Mouse (Mus musculus) midbrain, embryonic 15.5 days (tissue): ENCODE measurements around the gene Atg13. TPM values are rescaled to one million over a fixed set of nuclear protein-coding genes. Genes with fewer than 3 reads are reported as not detected.

ENCODE experiments used
- ATAC-seq: fragments of 200-750 bp; cut with Nextera tagmentation; replicated peaks from 2 replicates; pipeline ENCODE4 v1.8.0; 2017; ENCODE audit warnings: moderate TSS enrichment
- H3K27ac ChIP-seq: fragments of 300-500 bp; sonication (generic); 2 replicates; pipeline ENCODE4 v1.5.1; 2015; ENCODE audit warnings: mild to moderate bottlenecking, inconsistent platforms
- H3K27me3 ChIP-seq: fragments of 300-500 bp; sonication (generic); replicated peaks from 2 replicates; pipeline ENCODE4 v1.6.1; 2015; ENCODE audit warnings: inconsistent platforms
- H3K36me3 ChIP-seq: fragments of 300-500 bp; sonication (generic); replicated peaks from 2 replicates; pipeline ENCODE4 v1.6.1; 2015; ENCODE audit warnings: inconsistent platforms
- H3K4me1 ChIP-seq: fragments of 300-500 bp; sonication (generic); 2 replicates; pipeline ENCODE4 v1.6.1; 2015; ENCODE audit warnings: inconsistent platforms
- H3K4me2 ChIP-seq: fragments of 300-500 bp; sonication (generic); 2 replicates; pipeline ENCODE4 v1.6.1; 2015; ENCODE audit warnings: inconsistent platforms, mild to moderate bottlenecking, moderate library complexity
- H3K4me3 ChIP-seq: fragments of 300-500 bp; sonication (generic); 2 replicates; pipeline ENCODE4 v1.5.1; 2015; ENCODE audit warnings: mild to moderate bottlenecking, inconsistent platforms
- H3K9ac ChIP-seq: fragments of 300-500 bp; sonication (generic); 2 replicates; pipeline ENCODE4 v1.6.1; 2015; ENCODE audit warnings: mild to moderate bottlenecking, inconsistent platforms
- H3K9me3 ChIP-seq: fragments of 300-500 bp; sonication (generic); 2 replicates; pipeline ENCODE4 v1.6.1; 2016; ENCODE audit warnings: inconsistent platforms
- WGBS: fragments of 180-500 bp; shearing (Covaris S2); methylation state at CpG from one replicate; pipeline ENCODE4 v1.1.7; 2015; ENCODE audit warnings: mixed read lengths; 5-methylcytosine and 5-hydroxymethylcytosine counted together
- polyA plus RNA-seq: library from polyadenylated mRNA; unstranded; fragments of >200 nt; fragmentation: Nextera tagmentation; extraction: Ambion mirVana; gene quantifications from 2 replicates; pipeline ENCODE4 v1.2.1, GENCODE M21; 2015

The Atg13 gene
- polyA plus RNA-seq, 1 experiment from 2014 or later = 41.1 TPM

DNA sequence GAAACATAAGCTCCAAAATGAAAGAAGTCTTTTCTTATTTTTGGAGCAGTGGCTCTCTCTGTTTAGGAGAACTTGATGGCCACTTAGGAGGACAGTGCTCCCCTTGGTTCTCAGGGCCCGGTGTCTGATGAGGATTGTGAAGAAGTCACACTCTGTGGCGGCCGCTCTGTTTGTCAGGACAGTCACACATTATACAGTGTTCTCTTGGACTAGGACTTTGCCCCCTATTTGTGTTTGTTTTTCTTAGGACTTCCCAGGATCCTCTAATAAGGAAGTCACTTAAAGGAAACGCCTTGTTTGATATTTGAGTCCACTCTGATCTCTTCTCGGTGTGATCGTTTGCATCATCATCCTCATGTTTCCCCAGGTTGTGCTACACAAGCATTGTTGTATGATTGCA lies 7.9 kb upstream of the Atg13 start:
- Histone ChIP-seq H3K9me3 (no peaks in the 10 kb centered on the region), H3K4me3 (no peak overlapping the region), H3K27me3 (no peaks in the 10 kb centered on the region), H3K36me3 (no peaks in the 10 kb centered on the region; the same call in 1 of the 2 replicates), H3K4me2 (no peak overlapping the region), H3K4me1 (peaks cover 6% of the 10 kb centered on the region), H3K27ac (no peak overlapping the region), H3K9ac (no peak overlapping the region)
- ATAC-seq = no peak
- 90% methylated on average over 6 of the region's 6 CpGs for WGBS

DNA sequence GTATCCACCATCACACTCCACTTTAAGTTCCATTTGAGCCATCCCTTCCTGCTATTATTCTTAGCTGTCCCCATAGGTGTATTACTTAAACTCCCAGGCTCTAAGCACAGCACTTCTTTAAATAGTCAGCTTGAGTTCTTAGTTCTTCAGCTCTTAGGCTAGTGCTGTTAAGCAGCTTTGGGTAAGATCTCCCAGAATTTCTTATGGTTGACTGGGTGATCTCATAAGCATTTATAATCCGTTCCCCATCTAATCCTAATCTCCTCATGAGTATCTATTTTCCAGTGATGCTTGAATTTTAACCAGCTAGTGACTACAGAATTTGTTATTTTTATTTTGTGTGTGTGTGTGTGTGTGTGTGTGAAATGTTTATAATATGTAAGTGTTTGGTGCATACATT lies 4.5 kb upstream of the Atg13 start:
- WGBS = 59% methylated on average over 1 of the region's 1 CpGs
- H3K4me2 ChIP-seq = no peak overlapping the region
- no peak overlapping the region for H3K27ac ChIP-seq
- ATAC-seq = no peak
- no peaks in the 10 kb centered on the region for H3K27me3 ChIP-seq
- no peaks in the 10 kb centered on the region for H3K36me3 ChIP-seq
- no peak overlapping the region for H3K4me3 ChIP-seq
- no peak overlapping the region for H3K9ac ChIP-seq
- H3K4me1 ChIP-seq = peaks cover 22% of the 10 kb centered on the region
- H3K9me3 ChIP-seq = no peaks in the 10 kb centered on the region

DNA sequence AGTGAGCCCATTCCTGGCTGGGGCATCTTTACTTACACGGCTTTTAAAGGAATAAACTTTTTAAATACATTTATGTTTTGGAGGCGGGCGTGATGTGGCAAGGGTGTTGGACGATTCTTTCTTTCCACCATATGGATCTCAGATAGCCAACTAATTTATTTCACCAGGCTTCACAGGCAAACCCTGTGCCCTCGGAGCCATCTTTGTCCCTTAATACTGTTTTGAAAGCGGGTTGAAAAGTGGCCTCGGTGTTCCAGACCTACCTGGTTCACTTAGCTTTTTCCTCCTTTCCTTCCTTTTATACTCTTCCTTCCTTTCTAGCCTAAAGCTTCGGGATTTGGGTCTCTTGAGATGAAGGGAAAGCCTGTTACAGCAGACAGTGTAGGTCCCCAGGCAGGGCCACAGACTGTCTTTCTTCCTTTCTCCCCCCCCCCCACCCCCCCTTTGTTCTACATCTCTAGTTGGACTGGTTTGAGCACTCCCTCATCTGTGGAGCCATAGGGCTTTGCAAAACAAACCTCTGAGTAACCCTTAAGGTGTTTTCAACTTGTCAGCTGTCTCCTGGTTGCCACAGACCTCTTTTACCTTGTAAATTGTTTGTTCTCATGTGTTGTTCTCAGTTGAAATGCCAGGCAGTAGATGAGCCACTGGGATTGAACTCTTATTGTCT lies 1.0 kb upstream of the Atg13 start:
- Histone ChIP-seq H3K4me2 (peak overlapping the region; percentile 85), H3K27ac (peak overlapping the region; percentile 84), H3K9ac (peak overlapping the region; percentile 57), H3K9me3 (no peaks in the 10 kb centered on the region), H3K4me1 (peaks cover 35% of the 10 kb centered on the region), H3K27me3 (no peaks in the 10 kb centered on the region), H3K4me3 (peak overlapping the region; percentile 82), H3K36me3 (no peaks in the 10 kb centered on the region)
- ATAC-seq = 0 out of 2 replicates have a peak, but pooled peaks have one; percentile 5
- WGBS = 4% methylated on average over 8 of the region's 8 CpGs

DNA sequence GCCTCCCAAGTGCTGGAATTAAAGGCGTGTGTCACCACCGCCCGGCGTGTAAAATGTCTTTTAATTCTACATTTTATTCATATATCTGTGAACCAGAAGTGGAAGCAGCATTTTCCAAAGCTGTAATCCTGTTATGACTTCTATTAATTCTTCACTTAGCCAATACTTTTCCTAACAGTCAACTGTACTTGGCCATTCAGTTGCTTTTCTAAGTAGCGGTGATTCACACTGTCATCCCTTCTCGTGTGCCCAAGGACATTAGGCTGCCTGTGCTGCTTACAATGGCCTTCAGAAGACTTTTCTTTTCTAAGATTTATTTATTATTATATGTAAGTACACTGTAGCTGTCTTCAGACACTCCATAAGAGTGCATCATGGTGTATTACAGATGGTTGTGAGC lies 2.0 kb downstream of the Atg13 start:
- H3K4me3 ChIP-seq = no peak overlapping the region
- H3K4me2 ChIP-seq = no peak overlapping the region
- H3K27ac ChIP-seq = no peak overlapping the region
- WGBS = 97% methylated on average over 6 of the region's 6 CpGs
- H3K9me3 ChIP-seq = no peaks in the 10 kb centered on the region
- no peak overlapping the region for H3K9ac ChIP-seq
- no peaks in the 10 kb centered on the region for H3K27me3 ChIP-seq
- ATAC-seq = no peak
- H3K4me1 ChIP-seq = peaks cover 29% of the 10 kb centered on the region
- no peaks in the 10 kb centered on the region for H3K36me3 ChIP-seq

DNA sequence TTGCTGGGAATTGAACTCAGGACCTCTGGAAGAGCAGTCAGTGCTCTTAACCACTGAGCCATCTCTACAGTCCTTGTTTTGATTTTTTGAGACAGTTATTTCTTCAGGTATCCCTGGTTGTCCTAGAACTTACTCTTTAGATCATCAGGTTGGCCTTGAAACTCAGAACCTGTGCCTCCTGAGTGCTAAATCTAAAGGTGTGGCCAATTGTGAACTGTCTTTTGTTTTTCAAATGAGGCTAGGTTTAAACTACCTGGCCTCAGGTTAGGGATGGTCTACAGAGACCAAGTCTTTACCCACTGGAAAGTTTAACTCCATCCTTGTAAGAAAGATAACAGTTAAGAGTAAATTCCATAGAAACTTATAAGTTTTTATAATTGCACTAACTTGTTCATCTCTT lies 3.9 kb downstream of the Atg13 start:
- no peak for ATAC-seq
- Histone ChIP-seq H3K27me3 (no peaks in the 10 kb centered on the region), H3K4me2 (no peak overlapping the region), H3K4me3 (no peak overlapping the region), H3K36me3 (no peaks in the 10 kb centered on the region), H3K9me3 (no peaks in the 10 kb centered on the region), H3K9ac (no peak overlapping the region), H3K4me1 (peaks cover 18% of the 10 kb centered on the region), H3K27ac (no peak overlapping the region)

DNA sequence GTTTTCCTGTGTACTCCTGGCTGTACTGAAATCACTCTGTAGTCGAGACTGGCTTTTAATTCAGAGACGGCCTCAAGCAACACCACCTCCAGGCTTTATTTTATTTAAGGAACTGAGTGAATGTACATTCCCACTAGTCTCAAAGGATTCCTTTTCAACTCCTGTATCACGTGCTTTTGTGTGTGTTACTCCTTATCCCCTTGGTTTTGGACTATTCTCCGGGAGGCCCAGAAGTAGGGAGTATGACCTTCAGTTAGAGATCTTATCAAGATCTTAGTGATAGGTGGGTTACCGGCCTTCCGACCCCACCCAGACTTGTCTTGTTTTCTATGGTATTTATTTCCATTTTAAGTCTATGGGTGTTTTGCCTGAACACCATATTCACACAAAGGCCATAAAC lies 4.6 kb downstream of the Atg13 start:
- 87% methylated on average over 6 of the region's 6 CpGs for WGBS
- Histone ChIP-seq H3K4me2 (no peak overlapping the region), H3K4me1 (peaks cover 15% of the 10 kb centered on the region), H3K36me3 (no peaks in the 10 kb centered on the region), H3K9me3 (no peaks in the 10 kb centered on the region), H3K27ac (no peak overlapping the region), H3K9ac (no peak overlapping the region), H3K27me3 (no peaks in the 10 kb centered on the region), H3K4me3 (no peak overlapping the region)
- ATAC-seq = no peak

DNA sequence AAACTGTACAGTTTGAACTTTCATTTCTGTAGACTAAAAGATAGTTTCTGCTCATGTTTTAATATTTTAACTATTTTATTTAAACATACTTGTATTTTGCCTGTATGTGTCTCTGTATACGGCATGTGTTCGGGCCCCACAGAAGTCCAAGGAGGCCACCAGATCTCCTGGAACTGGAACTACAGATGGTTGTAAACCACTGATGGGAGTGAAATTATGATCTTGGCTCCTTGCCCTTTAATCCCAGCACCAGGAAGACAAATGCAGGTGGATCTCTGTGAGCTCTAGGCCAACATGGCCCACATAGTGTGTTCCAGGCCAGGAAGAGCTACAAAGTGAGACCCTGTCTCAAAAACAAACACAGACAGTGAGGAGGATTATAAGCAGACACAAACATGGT lies 9.0 kb downstream of the Atg13 start:
- no peak overlapping the region for H3K4me3 ChIP-seq
- no peak overlapping the region for H3K4me2 ChIP-seq
- H3K27me3 ChIP-seq = no peaks in the 10 kb centered on the region
- H3K4me1 ChIP-seq = no peaks in the 10 kb centered on the region
- H3K9ac ChIP-seq = no peak overlapping the region
- ATAC-seq = no peak
- H3K36me3 ChIP-seq = no peaks in the 10 kb centered on the region
- H3K9me3 ChIP-seq = no peaks in the 10 kb centered on the region
- 95% methylated on average over 2 of the region's 2 CpGs for WGBS
- H3K27ac ChIP-seq = no peak overlapping the region

DNA sequence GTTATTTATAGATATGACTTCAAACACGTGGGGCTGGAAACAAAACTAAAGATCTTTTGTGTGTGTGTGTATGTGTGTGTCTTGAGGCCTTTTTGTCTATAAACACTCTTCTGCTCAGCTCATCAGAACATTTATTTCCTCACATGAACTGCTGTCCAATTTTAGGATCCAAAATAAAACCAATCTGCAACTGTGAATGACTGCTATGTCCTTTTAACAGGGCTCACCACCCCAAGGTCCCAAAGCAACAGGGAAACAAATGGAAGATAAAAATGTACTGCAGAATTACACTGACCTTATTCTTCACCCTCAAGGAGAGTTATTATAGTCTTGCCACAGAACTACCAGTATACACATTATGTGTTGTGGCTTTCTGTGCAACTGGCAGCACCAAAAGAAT lies 11.2 kb downstream of the Atg13 start:
- no peaks in the 10 kb centered on the region for H3K27me3 ChIP-seq
- no peak overlapping the region for H3K9ac ChIP-seq
- H3K27ac ChIP-seq = no peak overlapping the region
- H3K9me3 ChIP-seq = no peaks in the 10 kb centered on the region
- no peaks in the 10 kb centered on the region for H3K4me1 ChIP-seq
- H3K4me2 ChIP-seq = no peak overlapping the region
- no peak overlapping the region for H3K4me3 ChIP-seq
- no peak for ATAC-seq
- H3K36me3 ChIP-seq = no peaks in the 10 kb centered on the region
- WGBS = 91% methylated on average over 1 of the region's 1 CpGs

DNA sequence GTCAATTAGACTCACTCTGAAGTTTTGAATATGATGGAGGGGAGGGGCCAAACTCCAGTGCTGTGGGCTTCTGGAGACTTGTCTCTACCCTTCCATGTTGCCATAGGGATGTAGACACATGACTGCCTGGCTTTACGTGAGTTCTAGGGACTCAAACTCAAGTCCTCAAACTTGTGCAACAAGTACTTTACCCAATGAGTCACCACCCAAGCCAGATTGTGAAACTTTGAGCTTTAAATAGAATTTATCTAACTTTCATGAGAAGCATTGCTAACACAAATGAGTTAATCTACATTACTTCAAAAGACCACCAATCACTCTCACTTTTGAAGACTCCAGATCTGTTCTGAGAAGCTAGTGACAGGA lies 14.2 kb downstream of the Atg13 start:
- H3K9me3 ChIP-seq = no peaks in the 10 kb centered on the region
- 91% methylated on average over 1 of the region's 1 CpGs for WGBS

DNA sequence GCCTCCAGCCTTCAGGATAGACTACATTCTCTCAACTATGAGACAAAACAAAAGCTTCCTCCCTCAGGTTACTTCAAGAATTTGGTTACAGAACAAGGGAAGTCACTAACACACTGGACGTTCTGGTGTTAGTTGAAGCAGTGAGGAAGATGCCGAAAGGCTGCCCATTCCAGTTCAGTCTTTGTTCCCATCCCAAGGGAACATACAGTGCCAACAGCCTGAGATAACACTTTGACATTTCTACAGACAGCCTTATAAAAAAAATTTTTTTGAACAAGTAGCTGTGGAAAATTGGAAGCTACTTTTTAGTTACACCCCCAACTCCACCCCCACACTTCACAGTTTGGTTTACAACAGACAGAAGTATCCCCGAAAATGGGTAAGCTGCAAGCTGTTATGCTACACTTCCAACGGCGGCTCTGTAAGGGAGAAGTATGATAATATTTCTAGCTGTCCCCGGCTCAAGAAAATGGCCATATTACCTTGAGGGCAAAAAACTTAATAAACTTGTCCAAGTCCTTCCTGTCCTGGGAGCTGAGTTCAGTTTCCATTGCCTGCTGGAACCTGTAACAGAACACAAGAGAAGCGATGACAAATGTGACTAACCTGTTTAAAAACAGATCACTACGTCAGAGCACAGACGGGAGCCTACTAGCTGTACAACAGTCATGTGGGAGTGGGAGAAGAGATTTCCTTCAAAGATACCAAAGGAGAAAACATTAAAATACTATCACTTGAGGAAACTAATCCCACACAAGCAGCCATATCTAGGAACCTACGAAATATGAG lies 14.7 kb downstream of the Atg13 start:
- Histone ChIP-seq H3K27me3 (no peaks in the 10 kb centered on the region), H3K9me3 (no peaks in the 10 kb centered on the region), H3K36me3 (peaks cover 2% of the 10 kb centered on the region; the same call in 1 of the 2 replicates), H3K9ac (no peak overlapping the region), H3K27ac (no peak overlapping the region), H3K4me1 (no peaks in the 10 kb centered on the region), H3K4me2 (no peak overlapping the region), H3K4me3 (no peak overlapping the region)
- ATAC-seq = no peak
- 92% methylated on average over 10 of the region's 10 CpGs for WGBS

More for the DNA sequence above, 14.2 kb downstream of the Atg13 start:
- H3K4me2 ChIP-seq = no peak overlapping the region
- no peak for ATAC-seq
- H3K27me3 ChIP-seq = no peaks in the 10 kb centered on the region
- 0 out of 2 replicates have a peak, but pooled peaks cover 2% of the 10 kb centered on the region for H3K36me3 ChIP-seq
- no peak overlapping the region for H3K27ac ChIP-seq
- H3K4me3 ChIP-seq = no peak overlapping the region
- H3K9ac ChIP-seq = no peak overlapping the region
- H3K4me1 ChIP-seq = no peaks in the 10 kb centered on the region

DNA sequence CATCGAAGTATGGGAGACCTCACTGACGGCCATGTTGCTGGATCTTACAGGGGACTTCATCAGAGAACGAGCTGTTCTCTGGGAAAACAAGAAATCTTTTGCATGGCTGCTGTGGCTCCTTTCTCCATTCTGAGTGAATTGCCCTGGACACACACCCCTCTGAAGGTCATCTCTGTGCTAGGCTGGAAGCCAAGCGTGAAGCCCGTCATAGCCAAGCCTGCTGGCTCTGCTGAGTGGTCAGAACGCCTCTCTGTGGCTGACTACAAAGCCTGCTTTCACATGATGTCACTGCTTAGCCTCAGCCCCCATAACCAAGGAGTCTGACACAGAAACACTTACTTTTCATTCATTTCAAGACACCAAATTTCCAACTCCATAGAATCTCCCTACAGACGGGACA lies 20.9 kb downstream of the Atg13 start:
- Histone ChIP-seq H3K27me3 (no peaks in the 10 kb centered on the region), H3K4me1 (no peaks in the 10 kb centered on the region), H3K4me2 (no peak overlapping the region), H3K4me3 (no peak overlapping the region), H3K9ac (no peak overlapping the region), H3K9me3 (no peaks in the 10 kb centered on the region), H3K27ac (no peak overlapping the region), H3K36me3 (peaks cover 31% of the 10 kb centered on the region; the same call in 1 of the 2 replicates)
- ATAC-seq = no peak
- WGBS = 82% methylated on average over 7 of the region's 7 CpGs

DNA sequence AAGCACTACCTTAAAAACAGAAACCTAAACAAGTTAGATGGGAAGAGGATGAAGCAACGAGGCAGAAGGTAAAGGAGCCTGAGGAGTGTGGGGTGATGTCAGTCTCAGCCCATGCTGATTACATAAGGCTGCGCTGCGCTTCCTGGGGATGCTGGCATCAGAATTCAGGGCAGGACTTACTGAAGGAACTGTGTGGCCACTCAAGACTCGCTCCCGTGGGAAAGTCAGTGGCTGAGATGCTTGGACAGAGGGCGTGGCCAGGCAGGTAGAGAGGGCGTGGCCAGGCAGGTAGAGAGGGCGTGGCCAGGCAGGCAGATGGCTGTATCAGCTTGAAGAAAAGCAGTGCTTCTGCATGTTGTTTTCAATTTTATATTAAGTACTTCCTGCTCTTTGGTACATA lies 26.5 kb downstream of the Atg13 start:
- Histone ChIP-seq H3K9me3 (no peaks in the 10 kb centered on the region), H3K27ac (no peak overlapping the region), H3K27me3 (no peaks in the 10 kb centered on the region), H3K4me1 (no peaks in the 10 kb centered on the region), H3K36me3 (peaks cover 31% of the 10 kb centered on the region; the same call in 1 of the 2 replicates), H3K4me2 (no peak overlapping the region), H3K9ac (no peak overlapping the region), H3K4me3 (no peak overlapping the region)
- 77% methylated on average over 8 of the region's 8 CpGs for WGBS
- no peak for ATAC-seq

DNA sequence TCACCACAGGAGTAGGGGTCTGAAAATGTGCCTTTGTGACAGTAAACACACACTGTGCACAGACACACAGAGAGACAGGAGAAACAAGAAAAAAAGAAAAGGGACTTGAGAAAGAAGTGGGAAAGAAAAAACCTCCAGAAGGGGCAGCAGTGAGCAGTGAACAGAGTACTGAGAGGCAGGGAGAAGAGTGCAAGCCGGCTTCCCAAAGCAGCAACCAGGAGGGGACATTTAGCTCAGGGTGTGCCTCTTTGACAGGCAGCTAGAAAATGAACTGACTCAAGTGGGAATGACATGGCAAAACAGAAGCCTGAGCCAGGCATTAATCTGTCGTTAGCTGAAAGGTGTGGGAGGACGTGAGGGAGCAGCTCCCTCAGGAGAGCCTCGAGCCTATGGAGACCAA lies 27.5 kb downstream of the Atg13 start:
- H3K27me3 ChIP-seq = no peaks in the 10 kb centered on the region
- H3K27ac ChIP-seq = no peak overlapping the region
- no peaks in the 10 kb centered on the region for H3K4me1 ChIP-seq
- no peak overlapping the region for H3K4me3 ChIP-seq
- no peak overlapping the region for H3K9ac ChIP-seq
- no peaks in the 10 kb centered on the region for H3K9me3 ChIP-seq
- ATAC-seq = no peak
- 61% methylated on average over 4 of the region's 4 CpGs for WGBS
- peaks cover 32% of the 10 kb centered on the region for H3K36me3 ChIP-seq
- no peak overlapping the region for H3K4me2 ChIP-seq
